Mouse (Mus musculus) neural tube, embryonic 14.5 days (tissue): ENCODE results near the gene Pcp4l1. TPM values are rescaled to one million over a fixed set of nuclear protein-coding genes. Genes with fewer than 3 reads are reported as not detected.
A peak's percentile ranks its signal among the peaks of the same experiment; 100 is the strongest.
"Not testable (repeated sequence)": the region's sequence is repeated elsewhere in the genome, so short reads cannot be mapped to it uniquely, and the experiment has no call there.

ENCODE experiments used
- ATAC-seq: fragments of 200-750 bp; cut with Nextera tagmentation; 2 replicates; pipeline ENCODE4 v1.8.0; 2017; ENCODE audit warnings: low read depth, mild to moderate bottlenecking, moderate TSS enrichment, moderate library complexity
- H3K27ac ChIP-seq: fragments of 300-500 bp; sonication (generic); 2 replicates; pipeline ENCODE4 v1.5.1; 2014; ENCODE audit warnings: low read depth, mild to moderate bottlenecking, control low read depth, low read length, moderate library complexity, mixed read lengths
- H3K27me3 ChIP-seq: fragments of 300-500 bp; sonication (generic); 2 replicates; pipeline ENCODE4 v1.6.1; 2014; ENCODE audit warnings: low read length; ENCODE audit not compliant: control insufficient read depth, insufficient read depth
- H3K36me3 ChIP-seq: fragments of 300-500 bp; sonication (generic); 2 replicates; pipeline ENCODE4 v1.6.1; 2014; ENCODE audit warnings: low read length, mixed read lengths; ENCODE audit not compliant: control insufficient read depth, insufficient read depth
- H3K4me1 ChIP-seq: fragments of 300-500 bp; sonication (generic); 2 replicates; pipeline ENCODE4 v1.6.1; 2014; ENCODE audit warnings: low read length; ENCODE audit not compliant: control insufficient read depth, insufficient read depth
- H3K4me2 ChIP-seq: fragments of 300-500 bp; sonication (generic); 2 replicates; pipeline ENCODE4 v1.6.1; 2014; ENCODE audit warnings: mild to moderate bottlenecking, low read depth, low read length, control low read depth
- H3K4me3 ChIP-seq: fragments of 300-500 bp; sonication (generic); 2 replicates; pipeline ENCODE4 v1.5.1; 2014; ENCODE audit warnings: low read depth, low read length, control low read depth, mixed read lengths
- H3K9ac ChIP-seq: fragments of 300-500 bp; sonication (generic); replicated peaks from 2 replicates; pipeline ENCODE4 v1.6.1; 2014; ENCODE audit warnings: low read depth, mild to moderate bottlenecking, control low read depth, low read length, mixed read lengths
- H3K9me3 ChIP-seq: fragments of 300-500 bp; sonication (generic); 2 replicates; pipeline ENCODE4 v1.6.1; 2016; ENCODE audit warnings: low read length; ENCODE audit not compliant: control insufficient read depth
- WGBS: fragments of 180-500 bp; shearing (Covaris S2); extraction: QIAGEN DNeasy Blood & Tissue Kit; methylation state at CpG from one replicate; pipeline ENCODE4 v1.1.7; 2014; 5-methylcytosine and 5-hydroxymethylcytosine counted together
- polyA plus RNA-seq: library from polyadenylated mRNA; unstranded; fragments of >200 nt; fragmentation: Nextera tagmentation; extraction: Ambion mirVana; gene quantifications from 2 replicates; pipeline ENCODE4 v1.2.1, GENCODE M21; 2014

Gene Pcp4l1
- 31.8 and 41.6 TPM in 2 replicates for polyA plus RNA-seq

GRCm38 (mm10) chr1:171195887-171196397 is at the start of gene Pcp4l1:
Gene Pcp4l1 (minus strand): TSS chr1:171196268.
- peaks cover 5% of the 10 kb centered on the region; the same call in 1 of the 2 replicates for H3K27me3 ChIP-seq
- peak within 1 kb of the TSS; percentile 57 for H3K9ac ChIP-seq
- H3K4me3 ChIP-seq = peak within 1 kb of the TSS; percentile 49
- no peaks in the 10 kb centered on the region for H3K36me3 ChIP-seq
- H3K27ac ChIP-seq = no peak within 1 kb of the TSS
- under 1% methylated on average over 33 of the region's 33 CpGs for WGBS
- peaks cover 19% of the 10 kb centered on the region for H3K4me1 ChIP-seq
- peak within 1 kb of the TSS; percentile 94 for H3K4me2 ChIP-seq
- peak; percentile 65 for ATAC-seq
- H3K9me3 ChIP-seq = no peaks in the 10 kb centered on the region

- ATAC-seq = no peak
- Histone ChIP-seq H3K4me1 (peaks cover 13% of the 10 kb centered on the region), H3K27ac (no peak overlapping the region), H3K9me3 (no peaks in the 10 kb centered on the region), H3K4me2 (no peak overlapping the region), H3K36me3 (peaks cover 27% of the 10 kb centered on the region), H3K27me3 (no peaks in the 10 kb centered on the region), H3K9ac (no peak overlapping the region), H3K4me3 (no peak overlapping the region)
- whole genome bisulfite sequencing = 93% methylated on average over 8 of the region's 8 CpGs
Measured at GRCm38 (mm10) chr1:171245353-171245752, 49.3 kb upstream of the Pcp4l1 start.

- not testable (repeated sequence) for ATAC-seq, H3K9me3 ChIP-seq, H3K9ac ChIP-seq, H3K4me3 ChIP-seq, H3K4me1 ChIP-seq, H3K27me3 ChIP-seq, H3K27ac ChIP-seq, H3K4me2 ChIP-seq
- peaks cover 54% of the 10 kb centered on the region for H3K36me3 ChIP-seq
- 90% methylated on average over 12 of the region's 12 CpGs for WGBS
Measured at GRCm38 (mm10) chr1:171241952-171242351, 45.9 kb upstream of the Pcp4l1 start.

- WGBS = 91% methylated on average over 10 of the region's 10 CpGs
Measured at GRCm38 (mm10) chr1:171240911-171241310, 44.8 kb upstream of the Pcp4l1 start.

GRCm38 (mm10) chr1:171239992-171240744 is 44.1 kb upstream of the Pcp4l1 start:
- 85% methylated on average over 15 of the region's 15 CpGs for WGBS
- Histone ChIP-seq H3K4me1 (no peaks in the 10 kb centered on the region), H3K9me3 (no peaks in the 10 kb centered on the region), H3K36me3 (peaks cover 71% of the 10 kb centered on the region), H3K4me3 (no peak overlapping the region), H3K4me2 (no peak overlapping the region), H3K27ac (no peak overlapping the region), H3K9ac (no peak overlapping the region), H3K27me3 (no peaks in the 10 kb centered on the region)
- no peak for ATAC-seq

More at GRCm38 (mm10) chr1:171240911-171241310, 44.8 kb upstream of the Pcp4l1 start:
- no peak overlapping the region for H3K4me2 ChIP-seq
- no peaks in the 10 kb centered on the region for H3K27me3 ChIP-seq
- H3K4me3 ChIP-seq = no peak overlapping the region
- no peak overlapping the region for H3K27ac ChIP-seq
- peaks cover 64% of the 10 kb centered on the region for H3K36me3 ChIP-seq
- H3K9ac ChIP-seq = no peak overlapping the region
- ATAC-seq = no peak
- H3K4me1 ChIP-seq = 0 out of 2 replicates have a peak, but pooled peaks cover under 1% of the 10 kb centered on the region
- H3K9me3 ChIP-seq = no peaks in the 10 kb centered on the region

GRCm38 (mm10) chr1:171238463-171238862 is 42.4 kb upstream of the Pcp4l1 start:
- Histone ChIP-seq H3K27ac (no peak overlapping the region), H3K9ac (no peak overlapping the region), H3K4me3 (no peak overlapping the region), H3K4me1 (no peaks in the 10 kb centered on the region), H3K36me3 (peaks cover 79% of the 10 kb centered on the region), H3K9me3 (no peaks in the 10 kb centered on the region), H3K27me3 (no peaks in the 10 kb centered on the region), H3K4me2 (no peak overlapping the region)
- WGBS = 76% methylated on average over 14 of the region's 14 CpGs
- ATAC-seq = no peak

GRCm38 (mm10) chr1:171237438-171237837 is 41.4 kb upstream of the Pcp4l1 start:
- no peak overlapping the region for H3K4me3 ChIP-seq
- H3K9me3 ChIP-seq = no peaks in the 10 kb centered on the region
- H3K27ac ChIP-seq = no peak overlapping the region
- WGBS = 94% methylated on average over 6 of the region's 6 CpGs
- H3K4me1 ChIP-seq = no peaks in the 10 kb centered on the region
- H3K4me2 ChIP-seq = no peak overlapping the region
- ATAC-seq = no peak
- H3K27me3 ChIP-seq = no peaks in the 10 kb centered on the region
- no peak overlapping the region for H3K9ac ChIP-seq
- H3K36me3 ChIP-seq = peaks cover 70% of the 10 kb centered on the region

- Histone ChIP-seq H3K9ac (no peak overlapping the region), H3K9me3 (no peaks in the 10 kb centered on the region), H3K27ac (no peak overlapping the region), H3K36me3 (peaks cover 59% of the 10 kb centered on the region), H3K4me3 (no peak overlapping the region), H3K4me1 (no peaks in the 10 kb centered on the region), H3K4me2 (no peak overlapping the region), H3K27me3 (no peaks in the 10 kb centered on the region)
- 97% methylated on average over 4 of the region's 4 CpGs for WGBS
- no peak for ATAC-seq
Measured at GRCm38 (mm10) chr1:171235791-171236190, 39.7 kb upstream of the Pcp4l1 start.

GRCm38 (mm10) chr1:171234538-171234937 is 38.5 kb upstream of the Pcp4l1 start:
- WGBS = 92% methylated on average over 4 of the region's 4 CpGs
- H3K36me3 ChIP-seq = peaks cover 47% of the 10 kb centered on the region

More at GRCm38 (mm10) chr1:171234538-171234937, 38.5 kb upstream of the Pcp4l1 start:
- no peaks in the 10 kb centered on the region for H3K9me3 ChIP-seq
- H3K27ac ChIP-seq = no peak overlapping the region
- H3K4me3 ChIP-seq = no peak overlapping the region
- ATAC-seq = no peak
- no peaks in the 10 kb centered on the region for H3K4me1 ChIP-seq
- no peak overlapping the region for H3K9ac ChIP-seq
- no peak overlapping the region for H3K4me2 ChIP-seq
- H3K27me3 ChIP-seq = no peaks in the 10 kb centered on the region
